Mouse (Mus musculus): ENCODE measurements at regions not wholly inside any gene's neighbourhood (a gene's known extent, or its start where the extent isn't known, plus 50 kb on each side); places are given as distances from the start of the nearest gene placed in this dataset.

DNA sequence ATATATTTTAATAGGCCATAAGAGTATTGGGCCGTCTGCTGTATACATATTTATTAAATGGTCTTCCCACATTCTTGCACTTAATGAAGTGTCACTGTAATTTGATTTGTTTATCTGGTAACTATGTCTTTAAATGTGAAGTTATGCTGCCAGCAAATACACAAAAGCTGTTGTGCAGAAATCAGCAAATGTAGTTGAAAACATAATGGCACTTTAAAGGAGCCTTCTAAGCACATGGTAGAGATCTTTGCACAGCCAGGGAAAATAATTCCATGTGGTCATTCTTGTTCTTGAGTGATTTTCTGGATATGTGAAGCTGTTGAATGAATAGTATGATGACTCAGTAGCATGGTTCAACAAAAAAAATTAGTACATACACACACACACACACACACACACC is 164.4 kb upstream of the Meox2 start:
- no peak for DNase-seq

DNA sequence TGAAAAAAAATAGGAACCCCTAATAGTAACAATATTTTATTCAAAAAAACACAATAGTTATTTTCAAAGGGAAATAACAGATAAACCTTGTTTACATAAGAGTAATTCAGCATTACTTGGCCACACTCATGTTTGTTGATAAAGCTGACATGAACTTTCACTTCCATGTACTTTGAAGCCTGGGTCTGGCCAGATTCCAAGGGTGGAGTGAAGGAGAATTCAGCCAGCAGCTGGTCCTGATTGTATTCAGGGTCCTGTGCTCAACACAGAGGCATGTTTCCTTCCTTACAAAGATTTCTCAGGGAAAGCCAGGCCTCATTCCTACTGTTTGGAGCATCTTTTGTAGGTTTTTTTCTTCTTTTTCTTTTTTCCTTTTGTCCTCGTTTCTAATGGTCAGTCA is 162.4 kb upstream of the Meox2 start:
- DNase-seq = peak; percentile 99

DNA sequence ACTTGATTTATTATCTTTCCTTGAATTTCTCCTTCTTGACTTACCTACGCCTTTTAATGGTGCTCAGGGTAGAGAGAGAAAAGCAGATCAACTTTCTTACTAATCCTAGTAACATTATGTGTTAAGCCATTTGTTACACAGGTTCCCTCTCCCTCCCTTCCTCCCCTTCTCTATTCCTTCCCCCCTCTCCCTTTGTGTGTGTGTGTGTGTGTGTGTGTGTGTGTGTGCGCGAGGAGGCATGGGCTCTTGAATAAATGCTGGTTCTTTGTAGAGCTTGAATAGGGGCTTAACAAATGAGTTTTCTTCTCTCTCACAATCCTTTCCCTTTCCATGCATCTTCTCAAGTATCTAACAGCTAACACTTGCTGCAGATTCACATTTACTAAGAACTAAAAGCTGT is 160.4 kb upstream of the Meox2 start:
- no peak for DNase-seq

GRCm38 (mm10) chr12:36949096-36949738 is 159.1 kb upstream of the Meox2 start:
- DNase-seq = peak; percentile 91

- DNase-seq = no peak
Measured at GRCm38 (mm10) chr12:36974432-36975094, 133.8 kb upstream of the Meox2 start.

DNA sequence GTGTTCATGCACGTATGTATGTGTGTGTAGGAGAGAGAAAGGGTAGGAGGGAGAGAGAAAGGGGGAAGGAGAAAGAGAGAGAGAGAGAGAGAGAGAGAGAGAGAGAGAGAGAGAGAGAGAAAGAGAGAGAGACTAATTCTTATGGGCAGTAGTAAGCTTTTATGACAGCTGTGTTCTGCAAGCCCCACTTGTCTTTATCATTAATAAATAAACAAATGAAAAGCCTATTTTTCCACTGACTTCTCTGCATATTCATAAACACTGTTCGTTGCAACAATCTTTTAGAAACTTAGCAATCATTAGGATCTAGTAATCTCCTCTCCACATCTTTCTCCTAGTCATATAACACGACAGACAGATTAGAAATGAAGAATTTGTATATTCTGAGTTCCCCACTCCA is 131.2 kb upstream of the Meox2 start:
- no peak for DNase-seq

GRCm38 (mm10) chr12:36991135-36991534 is 117.2 kb upstream of the Meox2 start:
- no peak for DNase-seq

- DNase-seq = no peak
Measured at GRCm38 (mm10) chr12:36991970-36992369, 116.4 kb upstream of the Meox2 start.

GRCm38 (mm10) chr12:37001401-37001800 is 106.9 kb upstream of the Meox2 start:
- DNase-seq = peak; percentile 93

DNA sequence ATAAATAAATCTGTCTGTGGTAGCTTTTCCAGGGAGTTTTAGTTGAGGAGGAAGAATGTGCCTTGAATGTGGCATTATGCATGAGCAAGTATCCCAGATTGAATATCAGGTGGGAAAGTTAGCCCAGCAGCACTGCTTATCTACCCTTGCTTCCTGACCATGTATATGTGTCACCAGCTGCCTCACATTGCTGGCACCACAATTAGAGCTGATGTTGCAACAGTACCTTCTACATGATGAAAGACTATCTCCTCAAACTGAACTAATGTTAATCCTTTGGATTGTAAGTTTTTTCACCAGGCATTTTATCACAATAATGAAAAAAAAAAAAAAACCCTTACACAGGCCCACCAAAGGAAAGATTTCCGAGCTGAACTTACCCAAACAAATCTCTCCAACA is 103.1 kb upstream of the Meox2 start:
- DNase-seq = no peak

DNA sequence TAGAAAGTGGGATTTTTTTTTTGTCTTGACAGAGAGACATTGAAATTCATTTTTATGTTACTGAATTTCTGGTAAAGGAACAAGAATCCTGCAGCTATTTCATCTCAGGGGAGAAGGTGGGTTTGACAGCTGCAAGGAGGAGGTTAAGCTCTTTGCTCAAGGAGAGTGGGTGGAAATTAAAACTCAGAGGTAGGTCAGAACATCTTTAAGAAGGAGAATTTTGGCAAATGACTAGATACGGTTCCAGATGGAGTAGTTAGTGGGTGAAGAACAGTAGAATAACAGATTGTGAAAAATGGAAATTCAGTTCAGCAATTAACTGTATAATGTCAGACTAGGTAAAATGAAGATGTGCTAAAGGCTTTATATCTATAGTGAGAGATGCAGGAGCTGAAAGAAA is 98.0 kb upstream of the Meox2 start:
- DNase-seq = no peak

DNA sequence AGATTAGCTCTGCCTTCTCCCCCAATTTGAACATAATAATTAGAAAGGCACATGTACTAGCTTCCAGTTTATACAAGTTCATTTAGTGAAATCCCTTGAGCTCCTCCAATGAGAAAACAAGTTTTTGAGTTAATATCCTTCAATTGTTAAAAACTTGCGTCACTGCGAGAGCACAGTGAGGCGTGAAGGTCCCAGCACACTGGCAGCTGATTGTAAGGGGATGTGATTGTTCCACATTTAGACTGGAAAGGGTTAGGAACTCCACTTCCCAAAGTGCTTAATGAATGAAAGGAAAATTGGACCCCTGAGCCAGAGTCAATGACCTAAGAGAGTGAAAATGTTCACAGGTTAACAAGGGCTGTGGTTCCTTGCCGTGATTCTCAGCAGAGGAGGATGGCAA is 93.9 kb upstream of the Meox2 start:
- peak; percentile 97 for DNase-seq

GRCm38 (mm10) chr12:37014945-37015344 is 93.4 kb upstream of the Meox2 start:
- peak; percentile 94 for DNase-seq

DNA sequence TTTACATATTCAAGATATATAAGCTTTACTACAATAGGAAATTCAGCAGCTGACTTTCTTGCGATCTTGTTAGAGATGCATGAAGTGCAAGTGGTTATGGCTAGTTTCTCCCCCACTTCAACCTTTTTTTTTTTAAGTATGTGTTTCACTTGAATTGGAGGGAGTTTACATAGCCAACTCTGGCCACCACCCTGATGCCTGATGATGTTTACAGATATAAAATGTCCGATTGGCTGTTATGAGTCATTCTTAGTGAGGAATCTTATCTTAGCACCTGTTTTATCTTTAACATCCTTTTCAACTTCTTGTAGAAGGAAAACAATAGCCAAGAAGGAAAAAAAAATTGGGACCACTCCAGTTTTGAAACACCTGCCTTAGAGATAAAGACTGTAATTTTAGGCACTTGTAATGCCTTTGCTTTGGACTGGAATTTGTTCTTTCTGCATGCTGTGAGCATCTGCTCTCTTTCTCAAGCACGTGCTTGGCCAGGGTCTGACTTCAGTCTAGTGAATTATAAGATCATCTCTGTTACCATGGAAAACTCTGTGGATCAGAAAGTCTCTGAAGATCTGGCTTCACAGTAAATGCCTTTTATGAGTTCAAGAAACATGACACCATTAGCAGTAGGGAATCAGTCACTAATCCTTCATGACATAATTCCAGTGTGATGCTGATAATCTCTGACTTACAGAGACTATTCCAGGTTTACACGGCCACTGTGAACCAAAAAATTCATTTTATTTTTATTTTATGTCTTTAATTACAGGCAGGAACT is 92.7 kb upstream of the Meox2 start:
- DNase-seq = peak; percentile 94

- DNase-seq = peak; percentile 95
Measured at GRCm38 (mm10) chr12:37047191-37047590, 61.1 kb upstream of the Meox2 start.

- no peak for DNase-seq
Measured at GRCm38 (mm10) chr12:37050596-37050995, 57.7 kb upstream of the Meox2 start.

GRCm38 (mm10) chr12:37057411-37057810 is 50.9 kb upstream of the Meox2 start:
- no peak for DNase-seq
